Mouse (Mus musculus) cerebellum, adult 9-11 months (tissue): ENCODE results near the gene Gm28042.

ENCODE experiments used
- DNase-seq: peaks from one replicate; pipeline ENCODE4 v3.0.0; 2022

The Gm28042 gene

GRCm38 (mm10) chr2:120013831-120014486 lies 13.3 kb upstream of the Gm28042 start:
- no peak for DNase-seq

- DNase-seq: no peak
Measured at GRCm38 (mm10) chr2:120015882-120016281, 11.4 kb upstream of the Gm28042 start.

- DNase-seq: no peak
Measured at GRCm38 (mm10) chr2:120017599-120017998, 9.7 kb upstream of the Gm28042 start.

- DNase-seq: no peak
Measured at GRCm38 (mm10) chr2:120024337-120024736, 3.0 kb upstream of the Gm28042 start.

- DNase-seq: peak; percentile 34
Measured at GRCm38 (mm10) chr2:120027950-120028331, 648 bp downstream of the Gm28042 start.

GRCm38 (mm10) chr2:120030380-120030779 lies 3.1 kb downstream of the Gm28042 start:
- no peak for DNase-seq

- no peak for DNase-seq
Measured at GRCm38 (mm10) chr2:120032726-120033467, 5.6 kb downstream of the Gm28042 start, which contains the start of gene Pla2g4b. TSS of gene Pla2g4b (plus strand) at chr2:120033417.

GRCm38 (mm10) chr2:120033726-120034125 lies 6.4 kb downstream of the Gm28042 start:
- peak; percentile 62 for DNase-seq

- no peak for DNase-seq
Measured at GRCm38 (mm10) chr2:120037744-120038143, 10.5 kb downstream of the Gm28042 start.

GRCm38 (mm10) chr2:120040991-120041390 lies 13.7 kb downstream of the Gm28042 start:
- no peak for DNase-seq

GRCm38 (mm10) chr2:120044101-120044603 lies 16.9 kb downstream of the Gm28042 start:
- no peak for DNase-seq

GRCm38 (mm10) chr2:120044676-120045075 lies 17.4 kb downstream of the Gm28042 start:
- no peak for DNase-seq

GRCm38 (mm10) chr2:120046486-120047310 lies 19.4 kb downstream of the Gm28042 start:
- no peak for DNase-seq

- no peak for DNase-seq
Measured at GRCm38 (mm10) chr2:120048173-120048572, 20.9 kb downstream of the Gm28042 start.

- no peak for DNase-seq
Measured at GRCm38 (mm10) chr2:120049632-120050274, 22.5 kb downstream of the Gm28042 start.

- DNase-seq: no peak
Measured at GRCm38 (mm10) chr2:120051405-120051804, 24.1 kb downstream of the Gm28042 start.

- DNase-seq: no peak
Measured at GRCm38 (mm10) chr2:120054771-120055552, 27.7 kb downstream of the Gm28042 start.

GRCm38 (mm10) chr2:120055923-120056322 lies 28.6 kb downstream of the Gm28042 start:
- no peak for DNase-seq

- no peak for DNase-seq
Measured at GRCm38 (mm10) chr2:120058818-120059217, 31.5 kb downstream of the Gm28042 start.

- no peak for DNase-seq
Measured at GRCm38 (mm10) chr2:120059466-120059865, 32.2 kb downstream of the Gm28042 start.

GRCm38 (mm10) chr2:120060190-120060589 lies 32.9 kb downstream of the Gm28042 start:
- no peak for DNase-seq

- DNase-seq: no peak
Measured at GRCm38 (mm10) chr2:120060651-120061050, 33.4 kb downstream of the Gm28042 start.
